Mouse (Mus musculus): ENCODE results near the gene Lrrc1.

DNA sequence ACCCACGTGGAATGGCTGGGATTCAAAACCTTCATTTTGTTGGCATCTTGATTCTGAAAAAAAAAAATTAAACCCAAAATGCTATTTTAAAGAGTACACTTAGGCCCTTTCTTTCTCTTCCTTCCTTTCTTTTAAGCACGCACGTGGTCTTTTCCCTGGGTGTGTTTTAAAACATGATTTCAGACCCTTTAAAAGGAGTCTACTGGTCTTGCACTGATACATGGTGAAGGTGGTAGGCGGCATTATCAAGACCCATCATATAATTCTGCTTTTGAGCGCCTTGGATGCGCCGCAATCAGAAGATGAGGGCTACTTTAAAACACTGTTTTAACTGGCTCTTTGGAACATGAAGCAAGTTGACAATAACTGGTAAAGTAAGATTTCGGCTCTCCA, 115.9 kb downstream of the Lrrc1 start:
- TF ChIP-seq EP300 (optimal IDR thresholded peaks at IDR 0.05) (no peak), CTCF (IDR thresholded peaks at IDR 0.05; ENCODE audit: low read depth) (no peak)

Measured in stomach, postnatal 0 days (tissue).